Comparison of ENCODE assay signal across 21 mouse cellular contexts in genomic region chr10:79688720-79689119, GRCm38 (mm10).
"Had no signal": no experiment of that assay in that cellular context is flagged by ENCODE, and none has a peak within 500 bp of the region (broad histone marks: within the 10 kb centered on the region; RNA-seq: fewer than 3 reads in every experiment).

TSS of gene Gzmm (plus strand) at chr10:79689020.

- H3K4me3 ChIP-seq: limb, embryonic 12.5 days; limb, embryonic 15.5 days; liver, embryonic 12.5 days; liver, embryonic 15.5 days; midbrain, embryonic 10.5 days; midbrain, embryonic 13.5 days; myocyte; neural tube, embryonic 13.5 days; stomach, embryonic 15.5 days had no signal

- DNase-seq: kidney, adult 2 months; kidney, postnatal 25 days; left cerebral cortex, postnatal 4 days; lung, embryonic 14.5 days; retina, postnatal 1 day; right cerebral cortex, postnatal 25 days; spleen, adult 18-20 months; thymus, postnatal 25 days had no signal

- H3K27me3 ChIP-seq: limb, embryonic 12.5 days; limb, embryonic 15.5 days; liver, embryonic 12.5 days; liver, embryonic 15.5 days; midbrain, embryonic 13.5 days; neural tube, embryonic 13.5 days; stomach, embryonic 15.5 days had no signal

- ATAC-seq: intestine, postnatal 0 days; liver, embryonic 12.5 days; lung, postnatal 0 days; midbrain, embryonic 13.5 days; midbrain, embryonic 16.5 days had no signal

- H3K27ac ChIP-seq: kidney, postnatal 0 days; limb, embryonic 12.5 days; limb, embryonic 15.5 days; liver, embryonic 12.5 days; liver, embryonic 15.5 days; midbrain, embryonic 10.5 days; midbrain, embryonic 13.5 days; neural tube, embryonic 13.5 days; stomach, embryonic 15.5 days had no signal

- H3K9me3 ChIP-seq: limb, embryonic 15.5 days; liver, embryonic 15.5 days; midbrain, embryonic 13.5 days; neural tube, embryonic 13.5 days; stomach, embryonic 15.5 days had no signal
